Mouse (Mus musculus) small intestine, adult 2 months (tissue): ENCODE data around the gene Nme1. TPM values are rescaled to one million over a fixed set of nuclear protein-coding genes. Genes with fewer than 3 reads are reported as not detected.
A peak's percentile ranks its signal among the peaks of the same experiment; 100 is the strongest.

Experiments
- H3K27ac ChIP-seq: fragments of 200-500 bp; 2 replicates; pipeline ENCODE4 v1.5.1; 2012; ENCODE audit warnings: low read depth, low read length, control low read depth, inconsistent platforms; ENCODE audit not compliant: insufficient read depth
- H3K27me3 ChIP-seq: fragments of 200-500 bp; 2 replicates; pipeline ENCODE4 v1.6.1; 2012; ENCODE audit warnings: mild to moderate bottlenecking, moderate library complexity, low read length, inconsistent platforms; ENCODE audit not compliant: control insufficient read depth, insufficient read depth
- H3K36me3 ChIP-seq: fragments of 200-500 bp; 2 replicates; pipeline ENCODE4 v1.6.1; 2012; ENCODE audit warnings: mild to moderate bottlenecking, low read length, control low read depth, inconsistent platforms; ENCODE audit not compliant: control insufficient read depth, insufficient read depth
- H3K4me1 ChIP-seq: fragments of 200-500 bp; 2 replicates; pipeline ENCODE4 v1.6.1; 2012; ENCODE audit warnings: low read length, inconsistent platforms, mixed read lengths; ENCODE audit not compliant: control insufficient read depth, insufficient read depth, insufficient read length
- H3K4me3 ChIP-seq: fragments of 200-500 bp; 2 replicates; pipeline ENCODE4 v1.5.1; 2012; ENCODE audit warnings: low read depth, mild to moderate bottlenecking, control low read depth, inconsistent platforms, low read length, moderate library complexity
- CTCF ChIP-seq: fragments of 200-500 bp; IDR thresholded peaks from 2 replicates; pipeline ENCODE4 v1.5.1; 2012; ENCODE audit warnings: low read depth, mild to moderate bottlenecking, control low read depth, inconsistent platforms, low read length, moderate library complexity, mixed read lengths; ENCODE audit not compliant: insufficient replicate concordance, insufficient read length; ENCODE audit errors: extremely low read depth
- POLR2A ChIP-seq: fragments of 200-500 bp; IDR thresholded peaks from 2 replicates; pipeline ENCODE4 v1.6.1; 2012; ENCODE audit warnings: low read depth, mild to moderate bottlenecking, control low read depth, inconsistent platforms, low read length, moderate library complexity
- WGBS: fragments of 180-500 bp; shearing (Covaris S2); methylation state at CpG from one replicate; pipeline ENCODE4 v1.1.7; 2018; 5-methylcytosine and 5-hydroxymethylcytosine counted together
- polyA plus RNA-seq: library from polyadenylated mRNA; depleted of rRNA; stranded (reverse); fragments of >200 nt; gene quantifications from 2 replicates; pipeline ENCODE4 v1.2.3, GENCODE M21; 2012

The Nme1 gene
- polyA plus RNA-seq, 1 experiment = 50.1 TPM

- WGBS = under 1% methylated on average over 15 of the region's 15 CpGs
- H3K36me3 ChIP-seq = no peaks in the 10 kb centered on the region
- H3K27me3 ChIP-seq = no peaks in the 10 kb centered on the region
- peaks cover 2% of the 10 kb centered on the region; the same call in 1 of the 2 replicates for H3K4me1 ChIP-seq
- H3K4me3 ChIP-seq = peak overlapping the region; percentile 81
- H3K27ac ChIP-seq = peak overlapping the region; percentile 100
- no peak for TF ChIP-seq CTCF
- peak; percentile 65; the same call in 1 of the 2 replicates for TF ChIP-seq POLR2A
These were observed 26.9 kb upstream of the Nme1 start for GRCm38 (mm10) chr11:93995111-93995719.

- Histone ChIP-seq H3K36me3 (no peaks in the 10 kb centered on the region), H3K27me3 (no peaks in the 10 kb centered on the region), H3K27ac (peak overlapping the region; percentile 100), H3K4me3 (no peak overlapping the region; the same call in 1 of the 2 replicates), H3K4me1 (peaks cover 2% of the 10 kb centered on the region; the same call in 1 of the 2 replicates)
- no peak for TF ChIP-seq POLR2A
- no peak for TF ChIP-seq CTCF
- WGBS = 37% methylated on average over 5 of the region's 5 CpGs
These were observed 26.2 kb upstream of the Nme1 start for GRCm38 (mm10) chr11:93994531-93994930.

GRCm38 (mm10) chr11:93988328-93989062 is 20.2 kb upstream of the Nme1 start:
- TF ChIP-seq CTCF = no peak
- no peak for TF ChIP-seq POLR2A
- Histone ChIP-seq H3K36me3 (no peaks in the 10 kb centered on the region), H3K27ac (peak overlapping the region; percentile 80), H3K4me1 (peaks cover 14% of the 10 kb centered on the region; the same call in 1 of the 2 replicates), H3K27me3 (no peaks in the 10 kb centered on the region), H3K4me3 (no peak overlapping the region)
- WGBS = 34% methylated on average over 12 of the region's 12 CpGs

- no peak overlapping the region for H3K4me3 ChIP-seq
- 29% methylated on average over 8 of the region's 8 CpGs for WGBS
- no peaks in the 10 kb centered on the region for H3K36me3 ChIP-seq
- TF ChIP-seq POLR2A = no peak
- H3K4me1 ChIP-seq = peaks cover 14% of the 10 kb centered on the region; the same call in 1 of the 2 replicates
- no peaks in the 10 kb centered on the region for H3K27me3 ChIP-seq
- H3K27ac ChIP-seq = peak overlapping the region; percentile 80
These were observed 19.5 kb upstream of the Nme1 start for GRCm38 (mm10) chr11:93987625-93988327.

GRCm38 (mm10) chr11:93987026-93987425 is 18.7 kb upstream of the Nme1 start:
- Histone ChIP-seq H3K4me3 (no peak overlapping the region), H3K27me3 (no peaks in the 10 kb centered on the region), H3K36me3 (no peaks in the 10 kb centered on the region), H3K4me1 (peaks cover 14% of the 10 kb centered on the region; the same call in 1 of the 2 replicates), H3K27ac (peak overlapping the region; percentile 80)
- 79% methylated on average over 4 of the region's 4 CpGs for WGBS
- TF ChIP-seq CTCF (no peak), POLR2A (no peak)

- H3K27ac ChIP-seq = no peak overlapping the region
- TF ChIP-seq CTCF = no peak
- TF ChIP-seq POLR2A = no peak
- H3K27me3 ChIP-seq = no peaks in the 10 kb centered on the region
- no peak overlapping the region for H3K4me3 ChIP-seq
- peaks cover 14% of the 10 kb centered on the region; the same call in 1 of the 2 replicates for H3K4me1 ChIP-seq
- H3K36me3 ChIP-seq = no peaks in the 10 kb centered on the region
These were observed 18.0 kb upstream of the Nme1 start for GRCm38 (mm10) chr11:93986298-93986697.

GRCm38 (mm10) chr11:93985265-93985664 is 16.9 kb upstream of the Nme1 start:
- H3K4me3 ChIP-seq = no peak overlapping the region
- WGBS = 84% methylated on average over 5 of the region's 5 CpGs
- no peaks in the 10 kb centered on the region for H3K27me3 ChIP-seq
- peaks cover 14% of the 10 kb centered on the region; the same call in 1 of the 2 replicates for H3K4me1 ChIP-seq
- no peak overlapping the region for H3K27ac ChIP-seq
- H3K36me3 ChIP-seq = no peaks in the 10 kb centered on the region
- TF ChIP-seq POLR2A (no peak), CTCF (no peak)
